Mouse (Mus musculus): ENCODE results near the gene Ppm1h. TPM values are rescaled to one million over a fixed set of nuclear protein-coding genes. Genes with fewer than 3 reads are reported as not detected.

The Ppm1h gene
- polyA plus RNA-seq, 1 experiment from 2014 or later: 24.7 TPM

- H3K4me1 ChIP-seq (ENCODE audit: insufficient read depth, low read length): peaks cover under 1% of the 10 kb centered on the region
- peaks cover 18% of the 10 kb centered on the region for H3K36me3 ChIP-seq (ENCODE audit: insufficient read depth, low read length)
- ATAC-seq (ENCODE audit: low FRiP score, low TSS enrichment): no peak
- no peaks in the 10 kb centered on the region for H3K27me3 ChIP-seq (ENCODE audit: insufficient read depth, low read length)
- H3K4me3 ChIP-seq (ENCODE audit: low read length): no peak overlapping the region
- no peak overlapping the region for H3K27ac ChIP-seq (ENCODE audit: low read length)
- H3K4me2 ChIP-seq (replicated peaks; ENCODE audit: low read depth, low read length): no peak overlapping the region
- 93% methylated on average over 8 of the region's 8 CpGs for WGBS
- H3K9ac ChIP-seq (replicated peaks; ENCODE audit: low read length): no peak overlapping the region
- peaks cover 19% of the 10 kb centered on the region for H3K9me3 ChIP-seq (ENCODE audit: low read length)
Observed at GRCm38 (mm10) chr10:122842961-122843360, 164.4 kb downstream of the Ppm1h start.

- H3K27me3 ChIP-seq (ENCODE audit: insufficient read depth, low read length): no peaks in the 10 kb centered on the region
- ATAC-seq (ENCODE audit: low FRiP score, low TSS enrichment): no peak
- H3K27ac ChIP-seq (ENCODE audit: low read length): no peak overlapping the region
- no peak overlapping the region for H3K4me2 ChIP-seq (replicated peaks; ENCODE audit: low read depth, low read length)
- H3K9ac ChIP-seq (replicated peaks; ENCODE audit: low read length): no peak overlapping the region
- peaks cover 12% of the 10 kb centered on the region for H3K9me3 ChIP-seq (ENCODE audit: low read length)
- peaks cover 12% of the 10 kb centered on the region; the same call in 1 of the 2 replicates for H3K36me3 ChIP-seq (ENCODE audit: insufficient read depth, low read length)
- WGBS: 60% methylated on average over 7 of the region's 7 CpGs
- H3K4me1 ChIP-seq (ENCODE audit: insufficient read depth, low read length): peaks cover 10% of the 10 kb centered on the region
- H3K4me3 ChIP-seq (ENCODE audit: low read length): no peak overlapping the region
Observed at GRCm38 (mm10) chr10:122845471-122845870, 166.9 kb downstream of the Ppm1h start.

- ATAC-seq (ENCODE audit: low FRiP score, low TSS enrichment): no peak
- H3K4me3 ChIP-seq (ENCODE audit: low read length): no peak overlapping the region
- H3K27me3 ChIP-seq (ENCODE audit: insufficient read depth, low read length): no peaks in the 10 kb centered on the region
- H3K4me2 ChIP-seq (replicated peaks; ENCODE audit: low read depth, low read length): no peak overlapping the region
- 89% methylated on average over 1 of the region's 1 CpGs for WGBS
- no peak overlapping the region for H3K27ac ChIP-seq (ENCODE audit: low read length)
- H3K9me3 ChIP-seq (ENCODE audit: low read length): peaks cover 5% of the 10 kb centered on the region; the same call in 1 of the 2 replicates
- H3K9ac ChIP-seq (replicated peaks; ENCODE audit: low read length): no peak overlapping the region
- peaks cover 14% of the 10 kb centered on the region for H3K4me1 ChIP-seq (ENCODE audit: insufficient read depth, low read length)
- H3K36me3 ChIP-seq (ENCODE audit: insufficient read depth, low read length): 0 out of 2 replicates have a peak, but pooled peaks cover 7% of the 10 kb centered on the region
Observed at GRCm38 (mm10) chr10:122846476-122846875, 167.9 kb downstream of the Ppm1h start.

- peaks cover 14% of the 10 kb centered on the region for H3K4me1 ChIP-seq (ENCODE audit: insufficient read depth, low read length)
- peak overlapping the region; percentile 25; the same call in 1 of the 2 replicates for H3K27ac ChIP-seq (ENCODE audit: low read length)
- WGBS: 72% methylated on average over 2 of the region's 2 CpGs
- H3K4me2 ChIP-seq (replicated peaks; ENCODE audit: low read depth, low read length): no peak overlapping the region
- no peak overlapping the region for H3K9ac ChIP-seq (replicated peaks; ENCODE audit: low read length)
- 0 out of 2 replicates have a peak, but pooled peaks cover 2% of the 10 kb centered on the region for H3K36me3 ChIP-seq (ENCODE audit: insufficient read depth, low read length)
- no peak overlapping the region for H3K4me3 ChIP-seq (ENCODE audit: low read length)
- H3K9me3 ChIP-seq (ENCODE audit: low read length): no peaks in the 10 kb centered on the region
- no peak for ATAC-seq (ENCODE audit: low FRiP score, low TSS enrichment)
- H3K27me3 ChIP-seq (ENCODE audit: insufficient read depth, low read length): no peaks in the 10 kb centered on the region
Observed at GRCm38 (mm10) chr10:122848020-122848457, 169.5 kb downstream of the Ppm1h start.

GRCm38 (mm10) chr10:122851267-122852160 lies 173.0 kb downstream of the Ppm1h start:
- H3K9ac ChIP-seq (replicated peaks; ENCODE audit: low read length): no peak overlapping the region
- no peak overlapping the region for H3K27ac ChIP-seq (ENCODE audit: low read length)
- no peak overlapping the region for H3K4me2 ChIP-seq (replicated peaks; ENCODE audit: low read depth, low read length)
- no peaks in the 10 kb centered on the region for H3K36me3 ChIP-seq (ENCODE audit: insufficient read depth, low read length)
- ATAC-seq (ENCODE audit: low FRiP score, low TSS enrichment): no peak
- peaks cover 36% of the 10 kb centered on the region for H3K4me1 ChIP-seq (ENCODE audit: insufficient read depth, low read length)
- no peaks in the 10 kb centered on the region for H3K9me3 ChIP-seq (ENCODE audit: low read length)
- H3K27me3 ChIP-seq (ENCODE audit: insufficient read depth, low read length): no peaks in the 10 kb centered on the region
- H3K4me3 ChIP-seq (ENCODE audit: low read length): no peak overlapping the region
- 71% methylated on average over 16 of the region's 16 CpGs for WGBS

- Histone ChIP-seq H3K27me3 (ENCODE audit: insufficient read depth, low read length) (no peaks in the 10 kb centered on the region), H3K9ac (replicated peaks; ENCODE audit: low read length) (no peak overlapping the region), H3K9me3 (ENCODE audit: low read length) (no peaks in the 10 kb centered on the region), H3K4me2 (replicated peaks; ENCODE audit: low read depth, low read length) (no peak overlapping the region), H3K4me3 (ENCODE audit: low read length) (no peak overlapping the region), H3K4me1 (ENCODE audit: insufficient read depth, low read length) (peaks cover 31% of the 10 kb centered on the region), H3K27ac (ENCODE audit: low read length) (peak overlapping the region; percentile 90; the same call in 1 of the 2 replicates), H3K36me3 (ENCODE audit: insufficient read depth, low read length) (no peaks in the 10 kb centered on the region)
- 56% methylated on average over 6 of the region's 6 CpGs for WGBS
- no peak for ATAC-seq (ENCODE audit: low FRiP score, low TSS enrichment)
Observed at GRCm38 (mm10) chr10:122854571-122854970, 176.0 kb downstream of the Ppm1h start.

- 59% methylated on average over 4 of the region's 4 CpGs for WGBS
- Histone ChIP-seq H3K4me1 (ENCODE audit: insufficient read depth, low read length) (peaks cover 31% of the 10 kb centered on the region), H3K27me3 (ENCODE audit: insufficient read depth, low read length) (no peaks in the 10 kb centered on the region), H3K4me2 (replicated peaks; ENCODE audit: low read depth, low read length) (no peak overlapping the region), H3K9ac (replicated peaks; ENCODE audit: low read length) (no peak overlapping the region), H3K4me3 (ENCODE audit: low read length) (no peak overlapping the region), H3K36me3 (ENCODE audit: insufficient read depth, low read length) (no peaks in the 10 kb centered on the region), H3K27ac (ENCODE audit: low read length) (peak overlapping the region; percentile 90), H3K9me3 (ENCODE audit: low read length) (no peaks in the 10 kb centered on the region)
- ATAC-seq (ENCODE audit: low FRiP score, low TSS enrichment): peak; percentile 13; the same call in 1 of the 2 replicates
Observed at GRCm38 (mm10) chr10:122855149-122855548, 176.6 kb downstream of the Ppm1h start.

- Histone ChIP-seq H3K4me2 (replicated peaks; ENCODE audit: low read depth, low read length) (no peak overlapping the region), H3K27me3 (ENCODE audit: insufficient read depth, low read length) (no peaks in the 10 kb centered on the region), H3K9me3 (ENCODE audit: low read length) (no peaks in the 10 kb centered on the region), H3K4me1 (ENCODE audit: insufficient read depth, low read length) (peaks cover 28% of the 10 kb centered on the region), H3K27ac (ENCODE audit: low read length) (peak overlapping the region; percentile 90), H3K36me3 (ENCODE audit: insufficient read depth, low read length) (no peaks in the 10 kb centered on the region), H3K4me3 (ENCODE audit: low read length) (no peak overlapping the region), H3K9ac (replicated peaks; ENCODE audit: low read length) (peak overlapping the region; percentile 6; the same call in 1 of the 2 replicates)
- ATAC-seq (ENCODE audit: low FRiP score, low TSS enrichment): peak; percentile 36
- 36% methylated on average over 17 of the region's 17 CpGs for WGBS
Observed at GRCm38 (mm10) chr10:122856040-122856764, 177.6 kb downstream of the Ppm1h start.

- no peaks in the 10 kb centered on the region for H3K36me3 ChIP-seq (ENCODE audit: insufficient read depth, low read length)
- no peak overlapping the region for H3K4me3 ChIP-seq (ENCODE audit: low read length)
- no peak overlapping the region for H3K9ac ChIP-seq (replicated peaks; ENCODE audit: low read length)
- no peak for ATAC-seq (ENCODE audit: low FRiP score, low TSS enrichment)
- no peaks in the 10 kb centered on the region for H3K27me3 ChIP-seq (ENCODE audit: insufficient read depth, low read length)
- WGBS: 79% methylated on average over 15 of the region's 15 CpGs
- no peak overlapping the region for H3K4me2 ChIP-seq (replicated peaks; ENCODE audit: low read depth, low read length)
- H3K4me1 ChIP-seq (ENCODE audit: insufficient read depth, low read length): peaks cover 27% of the 10 kb centered on the region
- H3K9me3 ChIP-seq (ENCODE audit: low read length): no peaks in the 10 kb centered on the region
- peak overlapping the region; percentile 90 for H3K27ac ChIP-seq (ENCODE audit: low read length)
Observed at GRCm38 (mm10) chr10:122857155-122857554, 178.6 kb downstream of the Ppm1h start.

Measured in kidney, embryonic 16.5 days (tissue).